In genomic region chr12:54545821-54546608, GRCm38 (mm10) we compare ENCODE assay signal across 8 mouse cellular contexts.
DNase-seq lines count a peak whose midpoint lies in the region; ATAC-seq and TF ChIP-seq lines count a peak whose summit lies in the region.

No protein-coding gene starts in this region.

- no peak overlapping the region for H3K27ac ChIP-seq in cortical plate, adult 2 months (ENCODE audit: insufficient read depth, low read length)
- H3K27ac ChIP-seq in midbrain, embryonic 16.5 days (ENCODE audit: low read length) = no peak overlapping the region
- H3K27ac ChIP-seq in stomach, embryonic 14.5 days (ENCODE audit: low read length) = no peak overlapping the region

- no peaks in the 10 kb centered on the region for H3K36me3 ChIP-seq in midbrain, embryonic 16.5 days (ENCODE audit: control insufficient read depth, insufficient read depth, low read length)
- H3K36me3 ChIP-seq in stomach, embryonic 14.5 days (ENCODE audit: control insufficient read depth, insufficient read depth, low read length) = no peaks in the 10 kb centered on the region

- H3K9ac ChIP-seq in midbrain, embryonic 16.5 days (ENCODE audit: low read depth, low read length) = peak overlapping the region; percentile 41; the same call in 1 of the 2 replicates
- H3K9ac ChIP-seq in stomach, embryonic 14.5 days (replicated peaks; ENCODE audit: low read depth, low read length) = no peak overlapping the region

- TF ChIP-seq CTCF in cortical plate, adult 2 months (IDR thresholded peaks at IDR 0.05; ENCODE audit: extremely low read depth, insufficient read depth, low read length) = peak; percentile 85

- no peaks in the 10 kb centered on the region for H3K4me1 ChIP-seq in cortical plate, adult 2 months (ENCODE audit: control insufficient read depth, insufficient read depth, low read length)
- peaks cover 6% of the 10 kb centered on the region for H3K4me1 ChIP-seq in midbrain, embryonic 16.5 days (ENCODE audit: control insufficient read depth, insufficient read depth, low read length)
- no peaks in the 10 kb centered on the region for H3K4me1 ChIP-seq in stomach, embryonic 14.5 days (ENCODE audit: control insufficient read depth, insufficient read depth, low read length)

- peak overlapping the region; percentile 41 for H3K4me2 ChIP-seq in midbrain, embryonic 16.5 days (ENCODE audit: low read length)
- H3K4me2 ChIP-seq in stomach, embryonic 14.5 days (replicated peaks; ENCODE audit: low read depth, low read length) = 0 out of 2 replicates have a peak overlapping the region, but pooled peaks have one; percentile 4

- no peaks in the 10 kb centered on the region for H3K9me3 ChIP-seq in midbrain, embryonic 16.5 days (replicated peaks; ENCODE audit: control insufficient read depth, low read length, poor library complexity, severe bottlenecking)
- no peaks in the 10 kb centered on the region for H3K9me3 ChIP-seq in stomach, embryonic 14.5 days (ENCODE audit: control insufficient read depth, low read depth, low read length)

- H3K4me3 ChIP-seq in cortical plate, adult 2 months (ENCODE audit: insufficient read depth, low read length) = no peak overlapping the region
- no peak overlapping the region for H3K4me3 ChIP-seq in midbrain, embryonic 16.5 days (ENCODE audit: low read depth, low read length)
- H3K4me3 ChIP-seq in stomach, embryonic 14.5 days (ENCODE audit: low read depth, low read length) = no peak overlapping the region

- intact Hi-C loops in gastrocnemius, postnatal 14 days (cut with DNase I; ENCODE audit: low total_unique reads) = loop anchor here (5.0 kb wide), 1 partner anchor 444 kb away; no protein-coding TSS in a partner anchor
- intact Hi-C loops in left cerebral cortex, postnatal 36 days (cut with DNase I) = loop anchor here (5.0 kb wide), 1 partner anchor 449 kb away; no protein-coding TSS in a partner anchor

- 27% methylated on average over 16 of the region's 16 CpGs for WGBS in midbrain, embryonic 16.5 days
- WGBS in stomach, embryonic 14.5 days = 40% methylated on average over 16 of the region's 16 CpGs

- TF ChIP-seq POLR2A in cortical plate, adult 2 months (IDR thresholded peaks at IDR 0.05; ENCODE audit: extremely low read depth, insufficient read depth, low read length) = no peak

- peak; percentile 18 for DNase-seq in 3134 (ENCODE audit: extremely low read depth, insufficient read length, low spot score)
- DNase-seq in adipocyte (ENCODE audit: low spot score) = peak; percentile 85
- peak; percentile 70 for DNase-seq in gastrocnemius, postnatal 14 days
- peak; percentile 14 for DNase-seq in kidney, adult 11 months
- peak; percentile 50 to 54 for DNase-seq in left cerebral cortex, postnatal 36 days (ENCODE audit: low spot score in 2 of 2)

- peak; percentile 71 for ATAC-seq in midbrain, embryonic 16.5 days
- 0 out of 2 replicates have a peak, but pooled peaks have one; percentile 56 for ATAC-seq in stomach, embryonic 14.5 days (ENCODE audit: insufficient number of reproducible peaks, insufficient read depth, low FRiP score, low read depth)

- H3K27me3 ChIP-seq in midbrain, embryonic 16.5 days (ENCODE audit: control insufficient read depth, insufficient read depth, low read depth, low read length) = no peaks in the 10 kb centered on the region
- no peaks in the 10 kb centered on the region for H3K27me3 ChIP-seq in stomach, embryonic 14.5 days (ENCODE audit: control insufficient read depth, insufficient read depth, low read length)

Comparison
In these comparisons a context has a peak if more than half of its experiments do, and no peak if none do; other contexts are left out.
1. DNase-seq: peak in every context shown above with its lines; median percentile 85 in adipocyte; 70 in gastrocnemius, postnatal 14 days; 52 in left cerebral cortex, postnatal 36 days; 18 in 3134; 14 in kidney, adult 11 months.